Mouse (Mus musculus) retina, postnatal 1 day (tissue): Measurements from ENCODE around the gene Insig2.

Source experiments
- DNase-seq: peaks from one replicate; pipeline ENCODE4 v3.0.0-alpha.2; 2012

Insig2 gene

GRCm38 (mm10) chr1:121332485-121332884 lies at the start of gene Insig2:
Gene Insig2 (minus strand): TSS chr1:121332589.
- DNase-seq = no peak

DNA sequence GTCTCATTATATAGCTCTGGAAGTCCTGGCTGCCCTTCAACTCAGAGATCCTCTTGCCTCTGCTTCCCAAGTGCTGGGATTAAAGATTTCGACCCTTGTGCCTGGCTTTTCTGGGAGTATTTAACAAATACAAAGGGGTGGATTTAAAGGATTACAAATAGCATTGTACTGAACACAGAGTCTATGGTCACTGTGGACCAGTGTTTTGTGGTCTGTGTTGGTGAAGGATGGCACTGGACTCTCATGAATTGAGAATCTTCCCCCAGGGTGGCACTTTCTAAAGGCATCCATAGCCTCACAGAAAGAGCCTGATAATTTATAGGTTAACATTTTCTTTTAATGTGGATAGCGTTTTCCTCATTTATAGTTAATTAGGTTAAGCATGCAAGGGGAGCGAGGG lies 49.2 kb upstream of the Insig2 start:
- DNase-seq = no peak

- DNase-seq = no peak
These were observed 47.6 kb upstream of the Insig2 start for GRCm38 (mm10) chr1:121380033-121380432.

- no peak for DNase-seq
These were observed 45.5 kb upstream of the Insig2 start for GRCm38 (mm10) chr1:121377901-121378300.

GRCm38 (mm10) chr1:121377410-121377809 lies 45.0 kb upstream of the Insig2 start:
- DNase-seq = no peak

DNA sequence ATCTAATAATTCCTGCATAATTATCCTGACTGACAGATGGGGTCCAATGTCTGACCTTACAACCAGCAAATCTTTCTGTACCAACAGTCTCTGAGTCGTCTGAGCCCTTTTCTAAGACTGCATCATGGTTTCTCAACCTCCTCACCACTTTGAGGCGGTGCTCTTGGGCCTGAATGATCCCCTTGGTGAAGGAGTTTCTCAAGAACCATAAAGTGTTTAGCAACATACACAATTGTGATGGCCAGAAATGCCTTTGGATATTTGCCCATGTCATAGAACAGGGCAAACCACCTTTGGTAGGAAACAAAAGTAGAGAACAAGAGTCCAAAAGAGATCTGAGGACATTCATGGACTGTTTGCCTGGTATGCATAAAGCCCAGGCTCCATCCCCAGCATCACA lies 41.2 kb upstream of the Insig2 start:
- no peak for DNase-seq

- DNase-seq = no peak
These were observed 40.3 kb upstream of the Insig2 start for GRCm38 (mm10) chr1:121372656-121373055.

GRCm38 (mm10) chr1:121371449-121371848 lies 39.1 kb upstream of the Insig2 start:
- DNase-seq = no peak

DNA sequence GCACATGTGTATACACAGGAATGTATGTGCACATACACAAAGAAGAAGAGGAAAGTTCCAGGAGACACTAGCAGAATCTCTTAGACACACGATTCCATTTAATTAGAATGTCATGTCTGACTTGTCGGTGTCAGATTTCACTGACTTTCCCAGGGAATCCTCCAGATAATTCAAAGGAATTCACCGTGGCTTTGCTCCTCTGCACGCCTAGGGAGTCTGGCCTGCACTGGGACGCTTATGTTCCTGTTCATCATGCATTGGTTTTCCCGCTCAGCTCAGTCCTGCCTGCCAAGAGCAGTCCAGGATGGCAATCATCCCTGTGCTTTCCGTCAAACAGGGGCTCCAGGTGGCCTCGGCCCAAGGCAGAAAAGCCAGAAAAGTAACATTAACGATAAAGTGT lies 34.9 kb upstream of the Insig2 start:
- DNase-seq = no peak

DNA sequence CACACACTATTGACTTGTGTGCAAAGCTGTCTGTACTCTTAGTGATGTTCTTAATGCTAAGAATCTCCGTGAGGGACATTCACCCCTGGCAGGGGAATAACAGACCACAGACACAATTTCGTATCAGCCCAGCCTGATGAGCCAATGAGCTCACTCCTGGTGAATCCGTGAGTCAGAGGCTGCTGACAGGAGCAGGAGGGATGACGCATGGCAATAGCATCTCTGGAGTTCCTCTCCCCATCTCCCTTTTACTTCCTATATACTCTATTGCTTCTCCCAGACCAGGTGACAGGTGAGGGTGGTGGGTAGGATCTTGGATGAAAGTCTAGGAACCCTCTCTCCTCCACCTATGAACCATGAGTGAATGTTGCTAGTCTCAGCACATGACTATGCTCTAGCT lies 28.2 kb upstream of the Insig2 start:
- DNase-seq = no peak

DNA sequence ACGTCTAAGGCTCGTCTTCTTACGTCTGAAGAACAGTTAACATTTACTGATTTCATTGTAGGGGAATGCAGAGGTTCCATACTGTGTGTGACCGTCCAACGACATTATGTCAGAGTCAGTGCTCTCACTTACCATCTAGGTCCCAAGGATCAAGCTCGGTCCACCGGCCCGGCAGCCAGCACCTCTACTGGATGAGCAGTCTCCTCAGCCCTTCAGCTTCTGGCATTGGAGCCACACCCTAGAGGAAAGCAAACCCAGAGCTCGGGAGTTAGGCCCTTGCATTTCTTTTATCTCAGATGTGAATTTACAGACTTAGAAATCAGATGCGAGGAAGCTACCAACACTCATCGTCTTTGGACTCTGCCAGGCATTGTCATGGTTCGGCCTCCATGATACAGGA lies 27.3 kb upstream of the Insig2 start:
- DNase-seq = no peak

- peak; percentile 4 for DNase-seq
These were observed 21.4 kb upstream of the Insig2 start for GRCm38 (mm10) chr1:121353779-121354178.

GRCm38 (mm10) chr1:121351037-121351436 lies 18.6 kb upstream of the Insig2 start:
- no peak for DNase-seq

DNA sequence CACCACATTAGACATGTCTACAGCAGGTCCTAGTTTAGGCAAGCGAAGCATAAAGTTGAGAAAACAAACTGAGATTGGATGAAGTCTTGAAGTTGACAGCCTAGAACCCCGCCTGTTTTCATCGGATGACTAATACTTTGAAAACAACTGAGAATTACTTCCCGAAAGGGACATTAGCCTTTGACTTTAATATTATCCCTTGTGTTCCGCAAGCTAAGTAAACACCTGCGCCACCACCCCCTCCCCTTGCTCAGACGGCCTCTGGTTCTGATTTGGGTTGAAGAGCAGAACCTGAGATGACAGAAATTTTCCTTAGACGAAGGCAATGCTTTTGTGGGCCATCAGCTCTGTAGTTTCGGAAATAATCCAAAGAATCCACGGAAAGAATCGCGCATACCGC lies 18.2 kb upstream of the Insig2 start:
- no peak for DNase-seq

DNA sequence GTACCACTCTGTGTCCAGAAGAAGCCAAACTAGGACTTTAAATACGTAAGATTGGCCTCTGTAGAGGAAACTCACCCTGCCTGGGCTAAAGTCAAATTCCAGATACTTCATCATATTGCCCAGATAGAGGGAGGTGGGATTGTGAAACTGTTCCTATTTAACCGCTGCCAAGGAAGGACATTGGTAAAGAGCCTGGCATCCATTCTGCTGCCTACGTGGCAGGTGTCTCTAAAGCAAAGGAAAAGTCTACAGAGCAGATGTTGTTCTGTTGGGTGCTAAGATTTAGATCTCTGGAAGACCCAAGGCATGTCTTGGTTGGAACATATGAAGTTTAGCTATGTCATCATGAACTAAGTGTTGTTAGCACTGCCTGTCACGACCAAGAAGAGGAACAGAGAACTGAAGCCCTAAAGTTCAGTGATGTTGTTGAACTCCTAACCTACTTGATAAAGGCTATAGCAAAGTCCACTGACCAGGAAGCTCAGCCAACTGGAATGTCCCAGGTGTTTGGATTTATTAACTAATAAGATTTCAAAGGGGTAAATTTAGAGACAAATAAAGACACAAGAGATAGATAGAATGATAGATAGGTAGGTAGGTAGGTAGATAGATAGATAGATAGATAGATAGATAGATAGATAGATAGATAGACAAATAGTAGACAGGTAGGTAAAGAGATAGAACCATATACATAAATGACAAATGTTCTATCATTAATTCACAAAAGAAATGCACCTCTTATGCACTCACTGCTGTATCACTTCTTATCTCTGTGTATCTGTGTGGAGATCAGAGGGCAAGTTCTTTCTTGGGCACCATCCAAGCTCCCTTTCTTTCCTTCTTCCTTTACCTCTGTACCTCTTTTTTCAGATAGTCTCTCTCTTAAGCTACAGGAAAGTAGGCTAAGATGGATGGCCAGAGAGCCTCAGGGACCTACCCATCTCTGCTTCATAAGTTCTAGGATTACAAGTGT lies 16.8 kb upstream of the Insig2 start:
- no peak for DNase-seq

DNA sequence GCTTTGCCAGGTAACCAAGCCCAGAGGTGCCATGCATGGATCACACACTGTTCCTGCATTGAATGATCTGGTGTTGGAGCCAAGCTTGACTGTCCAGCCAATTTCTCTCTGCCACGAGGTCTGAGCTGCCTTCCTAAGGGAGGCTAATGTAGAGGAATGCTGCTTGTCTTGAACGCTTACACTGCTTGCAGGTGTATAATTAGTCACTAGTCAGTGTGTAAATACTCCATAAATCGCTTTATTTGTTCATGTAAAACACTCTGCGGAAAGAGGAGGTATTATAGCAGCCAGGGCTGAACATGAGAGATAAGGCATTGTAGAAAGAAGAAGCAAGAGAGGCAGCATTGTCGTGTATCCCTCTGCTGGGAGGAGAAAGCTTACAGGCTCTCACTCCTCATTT lies 11.6 kb upstream of the Insig2 start:
- no peak for DNase-seq

DNA sequence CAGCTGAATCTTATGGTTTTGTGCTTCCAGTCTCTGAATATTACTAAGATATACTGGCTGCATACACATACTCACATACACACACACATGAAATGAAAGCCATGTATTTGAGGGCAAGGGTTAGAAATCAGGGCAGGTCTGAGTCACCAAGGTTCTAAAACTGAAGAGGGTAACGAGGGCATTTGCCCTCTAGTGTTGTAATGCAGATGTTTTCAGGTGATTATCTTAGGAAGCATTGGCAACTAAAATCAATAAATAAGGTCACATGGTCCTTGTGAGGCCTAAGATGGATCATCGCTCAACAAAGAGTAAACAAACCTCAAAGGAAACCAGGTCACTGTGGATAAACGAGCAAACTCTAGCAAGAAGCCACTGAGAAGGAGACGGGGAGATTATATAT lies 3.4 kb upstream of the Insig2 start:
- DNase-seq = no peak

DNA sequence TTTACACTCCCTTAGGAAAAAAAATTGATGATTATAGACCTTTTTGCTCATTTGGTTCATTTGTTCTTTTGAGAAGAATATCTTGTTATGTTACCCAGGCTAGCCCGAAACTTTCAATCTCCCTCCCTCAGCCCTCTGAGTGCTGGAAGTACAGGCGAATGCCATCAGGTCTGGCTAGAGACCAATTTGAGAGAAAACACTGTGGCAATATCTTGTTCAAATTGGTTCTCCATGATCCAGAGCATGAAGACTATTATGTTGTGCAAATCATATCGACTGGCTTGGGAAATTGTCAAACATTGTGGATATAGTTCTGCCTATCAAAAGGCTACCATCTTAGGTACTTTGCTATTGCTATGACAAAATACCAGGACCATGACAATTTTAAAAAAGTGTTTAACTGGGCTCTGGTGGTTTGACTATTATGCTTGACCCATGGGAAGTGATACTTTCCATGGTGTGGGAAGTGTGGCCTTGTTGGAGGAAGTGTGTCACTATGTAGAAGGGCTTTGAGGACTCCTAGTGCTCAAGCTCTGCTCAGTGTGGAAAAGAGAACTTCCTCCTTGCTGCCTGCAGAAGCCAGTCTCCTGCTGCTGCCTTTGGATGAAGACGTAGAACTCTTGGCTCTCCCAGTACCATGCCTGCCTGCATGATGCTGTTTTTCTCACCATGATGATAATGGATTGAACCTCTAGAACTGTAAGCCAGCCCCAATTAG lies 1.8 kb upstream of the Insig2 start:
- no peak for DNase-seq

DNA sequence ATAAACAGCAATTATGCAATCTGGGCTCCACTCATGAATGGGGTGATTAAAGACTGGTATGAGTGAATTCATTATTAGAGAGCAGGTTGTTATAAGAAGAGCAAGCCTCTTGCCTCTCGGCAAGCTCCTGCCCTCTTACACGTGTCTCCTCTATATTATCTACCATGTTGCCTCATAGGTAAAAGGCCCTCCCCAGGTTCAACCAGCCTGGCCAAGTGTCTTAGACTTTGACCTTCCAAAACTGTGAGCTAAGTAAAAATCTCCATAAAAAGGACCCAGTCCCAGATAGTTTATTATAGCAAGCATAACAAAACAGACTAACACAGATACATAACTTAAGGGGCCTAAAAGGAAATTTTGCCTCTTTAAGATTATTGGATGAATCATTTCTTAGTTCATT lies 1.8 kb downstream of the Insig2 start:
- no peak for DNase-seq

DNA sequence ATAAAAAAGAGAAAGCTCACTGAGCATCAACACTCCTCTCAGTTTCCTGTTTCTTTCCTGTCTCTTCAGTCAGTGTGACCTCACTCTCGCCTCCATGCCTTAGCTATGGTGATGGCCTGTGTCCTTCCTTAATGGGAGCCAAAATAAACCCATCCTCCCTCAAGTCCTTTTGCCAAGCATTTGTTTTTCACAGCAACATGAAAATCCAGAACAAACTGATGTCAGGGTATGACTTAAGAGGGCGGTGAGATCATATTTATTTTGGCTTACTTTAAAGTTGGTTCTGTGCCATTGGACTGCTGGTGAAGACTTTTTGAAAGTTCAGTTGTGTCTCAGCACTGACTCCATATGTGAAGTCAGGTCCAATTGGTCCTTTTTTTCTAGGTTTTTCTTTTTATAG lies 3.0 kb downstream of the Insig2 start:
- no peak for DNase-seq

DNA sequence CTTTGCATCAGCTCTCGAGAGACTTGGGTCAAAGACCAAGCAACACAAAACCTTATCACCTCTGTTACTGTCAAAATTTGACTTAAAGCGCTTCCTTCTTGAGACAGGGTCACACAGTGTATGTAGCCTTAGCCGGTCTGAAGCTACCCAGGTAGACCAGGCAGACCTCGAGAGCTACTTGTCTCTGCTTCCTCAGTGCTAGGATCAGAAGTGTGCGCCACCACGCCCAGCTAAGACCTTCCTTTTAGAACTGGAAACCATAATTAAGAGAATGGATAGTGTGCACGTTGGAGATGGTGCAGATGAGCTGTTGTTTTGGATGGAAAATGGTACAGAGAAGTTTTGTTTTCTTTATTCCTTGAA lies 4.2 kb downstream of the Insig2 start:
- DNase-seq = no peak

GRCm38 (mm10) chr1:121327344-121328192 lies 4.8 kb downstream of the Insig2 start:
- DNase-seq = peak; percentile 97
